Mouse (Mus musculus) intestine, postnatal 0 days (tissue): ENCODE data around the gene Dnajc5g. TPM values are rescaled to one million over a fixed set of nuclear protein-coding genes. Genes with fewer than 3 reads are reported as not detected.

ENCODE experiments used
- ATAC-seq: fragments of 200-750 bp; cut with Nextera tagmentation; 2 replicates; pipeline ENCODE4 v1.8.0; 2017; ENCODE audit warnings: mild to moderate bottlenecking, moderate TSS enrichment, moderate library complexity
- H3K27ac ChIP-seq: fragments of 300-500 bp; sonication (generic); 2 replicates; pipeline ENCODE4 v1.5.1; 2014; ENCODE audit warnings: mild to moderate bottlenecking, low read depth, low read length, moderate library complexity
- H3K27me3 ChIP-seq: fragments of 300-500 bp; sonication (generic); replicated peaks from 2 replicates; pipeline ENCODE4 v1.6.1; 2014; ENCODE audit warnings: low read length, mixed read lengths; ENCODE audit not compliant: control insufficient read depth, insufficient read depth
- H3K36me3 ChIP-seq: fragments of 300-500 bp; sonication (generic); 2 replicates; pipeline ENCODE4 v1.6.1; 2014; ENCODE audit warnings: mild to moderate bottlenecking, moderate library complexity; ENCODE audit not compliant: control insufficient read depth, insufficient read depth
- H3K4me1 ChIP-seq: fragments of 300-500 bp; sonication (generic); replicated peaks from 2 replicates; pipeline ENCODE4 v1.6.1; 2014; ENCODE audit warnings: antibody characterized with exemption, low read length, mixed read lengths; ENCODE audit not compliant: control insufficient read depth, insufficient read depth
- H3K4me2 ChIP-seq: fragments of 300-500 bp; sonication (generic); replicated peaks from 2 replicates; pipeline ENCODE4 v1.6.1; 2014; ENCODE audit warnings: low read depth, mild to moderate bottlenecking, moderate library complexity
- H3K4me3 ChIP-seq: fragments of 300-500 bp; sonication (generic); 2 replicates; pipeline ENCODE4 v1.5.1; 2014; ENCODE audit warnings: low read depth, low read length
- H3K9ac ChIP-seq: fragments of 300-500 bp; sonication (generic); 2 replicates; pipeline ENCODE4 v1.6.1; 2014; ENCODE audit warnings: mild to moderate bottlenecking, low read depth, low read length
- H3K9me3 ChIP-seq: fragments of 300-500 bp; sonication (generic); 2 replicates; pipeline ENCODE4 v1.6.1; 2016; ENCODE audit warnings: mixed run types; ENCODE audit not compliant: control insufficient read depth
- CTCF ChIP-seq: sonication (generic); IDR thresholded peaks from 2 replicates; pipeline ENCODE4 v1.5.1; 2016; ENCODE audit warnings: low read depth, mild to moderate bottlenecking, control low read depth, antibody characterized with exemption, moderate library complexity
- WGBS: fragments of 180-500 bp; shearing (Covaris S2); extraction: QIAGEN DNeasy Blood & Tissue Kit; methylation state at CpG from one replicate; pipeline ENCODE4 v1.1.7; 2014; 5-methylcytosine and 5-hydroxymethylcytosine counted together
- polyA plus RNA-seq: library from polyadenylated mRNA; unstranded; fragments of >200 nt; fragmentation: Nextera tagmentation; extraction: Ambion mirVana; gene quantifications from 2 replicates; pipeline ENCODE4 v1.2.1, GENCODE M21; 2015

The Dnajc5g gene
- polyA plus RNA-seq, result not detected in 2 replicates

GRCm38 (mm10) chr5:31105814-31106335 lies at the start of gene Dnajc5g:
Dnajc5g (plus strand) TSS chr5:31106285.
- Histone ChIP-seq H3K4me1 (no peaks in the 10 kb centered on the region), H3K9me3 (no peaks in the 10 kb centered on the region), H3K36me3 (no peaks in the 10 kb centered on the region), H3K9ac (no peak within 1 kb of the TSS), H3K27ac (no peak within 1 kb of the TSS), H3K4me3 (no peak within 1 kb of the TSS), H3K27me3 (0 out of 2 replicates have a peak, but pooled peaks cover 4% of the 10 kb centered on the region), H3K4me2 (no peak within 1 kb of the TSS)
- no peak for ATAC-seq
- no peak for TF ChIP-seq CTCF
- 82% methylated on average over 9 of the region's 9 CpGs for WGBS

DNA sequence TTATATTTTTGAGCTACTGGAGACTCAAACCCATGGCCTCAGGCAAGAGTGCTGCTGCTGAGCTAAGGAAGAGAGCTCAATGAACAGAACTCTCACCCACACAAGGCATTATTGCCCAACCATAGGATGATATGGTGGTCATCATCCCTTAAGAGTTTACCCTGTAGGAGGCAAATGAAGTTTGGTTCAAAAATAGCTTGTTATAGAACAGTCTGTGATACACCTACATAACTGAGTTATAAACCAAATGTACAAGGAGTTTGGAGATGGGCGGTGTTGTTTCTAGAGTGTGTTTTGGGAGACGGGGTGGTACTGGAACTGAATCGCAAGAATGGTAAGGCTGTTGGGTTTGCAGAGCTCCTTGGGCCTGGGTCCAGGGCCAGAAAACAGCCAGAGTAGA lies 36.3 kb upstream of the Dnajc5g start:
- no peak for TF ChIP-seq CTCF
- Histone ChIP-seq H3K27me3 (no peaks in the 10 kb centered on the region), H3K4me2 (no peak overlapping the region), H3K4me1 (no peaks in the 10 kb centered on the region), H3K36me3 (peaks cover 94% of the 10 kb centered on the region), H3K9ac (no peak overlapping the region), H3K9me3 (no peaks in the 10 kb centered on the region), H3K27ac (no peak overlapping the region), H3K4me3 (no peak overlapping the region)
- ATAC-seq, result no peak
- WGBS, result 97% methylated on average over 3 of the region's 3 CpGs

GRCm38 (mm10) chr5:31071059-31071458 lies 35.0 kb upstream of the Dnajc5g start:
- no peak overlapping the region for H3K4me3 ChIP-seq
- H3K27me3 ChIP-seq, result no peaks in the 10 kb centered on the region
- no peak overlapping the region for H3K4me2 ChIP-seq
- H3K27ac ChIP-seq, result no peak overlapping the region
- no peak for TF ChIP-seq CTCF
- 83% methylated on average over 2 of the region's 2 CpGs for WGBS
- no peaks in the 10 kb centered on the region for H3K9me3 ChIP-seq
- no peak overlapping the region for H3K9ac ChIP-seq
- H3K36me3 ChIP-seq, result peaks cover 96% of the 10 kb centered on the region
- no peak for ATAC-seq
- H3K4me1 ChIP-seq, result no peaks in the 10 kb centered on the region

DNA sequence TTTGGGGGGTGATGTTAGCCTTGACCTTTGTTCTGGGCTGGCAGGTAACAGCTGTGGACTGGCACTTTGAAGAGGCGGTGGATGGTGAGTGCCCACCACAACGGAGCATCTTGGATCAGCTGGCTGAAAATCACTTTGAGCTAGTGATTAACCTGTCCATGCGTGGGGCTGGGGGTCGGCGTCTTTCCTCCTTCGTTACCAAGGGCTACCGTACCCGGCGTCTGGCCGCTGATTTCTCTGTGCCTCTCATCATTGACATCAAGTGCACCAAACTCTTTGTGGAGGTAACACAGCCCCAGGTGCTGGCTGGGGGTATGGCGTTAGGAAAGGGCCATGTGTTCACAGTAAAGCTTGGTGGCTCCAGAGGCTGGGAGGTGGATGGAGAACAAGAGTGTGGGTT lies 34.3 kb upstream of the Dnajc5g start:
- no peak overlapping the region for H3K27ac ChIP-seq
- WGBS, result 95% methylated on average over 11 of the region's 11 CpGs
- H3K9me3 ChIP-seq, result no peaks in the 10 kb centered on the region
- peaks cover 98% of the 10 kb centered on the region for H3K36me3 ChIP-seq
- H3K4me1 ChIP-seq, result no peaks in the 10 kb centered on the region
- no peak overlapping the region for H3K9ac ChIP-seq
- no peaks in the 10 kb centered on the region for H3K27me3 ChIP-seq
- no peak for ATAC-seq
- H3K4me3 ChIP-seq, result no peak overlapping the region
- TF ChIP-seq CTCF, result no peak
- no peak overlapping the region for H3K4me2 ChIP-seq

DNA sequence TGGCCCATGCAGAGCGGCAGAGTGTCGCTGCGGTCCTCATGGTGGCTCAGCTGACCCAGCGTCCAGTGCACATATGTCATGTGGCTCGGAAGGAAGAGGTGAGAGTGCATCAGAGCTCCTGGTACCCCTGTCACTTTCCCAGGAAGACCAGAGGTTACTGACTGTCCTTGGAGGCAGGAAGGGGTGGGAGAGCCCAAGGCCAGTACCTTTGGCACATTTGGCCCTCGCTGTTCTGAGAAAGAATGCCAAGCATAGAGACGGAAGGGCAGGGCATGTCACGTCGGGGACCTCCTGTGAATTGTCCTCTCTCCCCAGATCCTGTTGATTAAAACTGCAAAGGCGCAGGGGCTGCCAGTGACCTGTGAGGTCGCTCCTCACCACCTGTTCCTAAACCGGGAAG lies 32.9 kb upstream of the Dnajc5g start:
- H3K36me3 ChIP-seq, result peaks cover 98% of the 10 kb centered on the region
- no peaks in the 10 kb centered on the region for H3K27me3 ChIP-seq
- H3K4me1 ChIP-seq, result no peaks in the 10 kb centered on the region
- H3K9ac ChIP-seq, result no peak overlapping the region
- no peak for TF ChIP-seq CTCF
- H3K4me2 ChIP-seq, result no peak overlapping the region
- no peak overlapping the region for H3K27ac ChIP-seq
- no peak for ATAC-seq
- H3K9me3 ChIP-seq, result no peaks in the 10 kb centered on the region
- 96% methylated on average over 12 of the region's 12 CpGs for WGBS
- no peak overlapping the region for H3K4me3 ChIP-seq

- no peak for ATAC-seq
- no peak for TF ChIP-seq CTCF
- WGBS, result 89% methylated on average over 13 of the region's 13 CpGs
- Histone ChIP-seq H3K27ac (no peak overlapping the region), H3K4me2 (no peak overlapping the region), H3K27me3 (no peaks in the 10 kb centered on the region), H3K9ac (no peak overlapping the region), H3K9me3 (no peaks in the 10 kb centered on the region), H3K4me3 (no peak overlapping the region), H3K4me1 (no peaks in the 10 kb centered on the region), H3K36me3 (peaks cover 73% of the 10 kb centered on the region)
Observed at GRCm38 (mm10) chr5:31076346-31076745, 29.7 kb upstream of the Dnajc5g start.
